Mouse (Mus musculus) E14TG2a.4 (cell line): ENCODE measurements at regions not wholly inside any gene's neighbourhood (a gene's known extent, or its start where the extent isn't known, plus 50 kb on each side); places are given as distances from the start of the nearest gene placed in this dataset.

ENCODE experiments used
- CTCF ChIP-seq: conservative IDR thresholded peaks from 2 replicates; pipeline ENCODE4 v1.5.1; 2014; ENCODE audit warnings: low read length
- POU5F1 ChIP-seq: IDR thresholded peaks from 2 replicates; pipeline ENCODE4 v1.6.1; 2014; ENCODE audit warnings: low read length, borderline replicate concordance

DNA sequence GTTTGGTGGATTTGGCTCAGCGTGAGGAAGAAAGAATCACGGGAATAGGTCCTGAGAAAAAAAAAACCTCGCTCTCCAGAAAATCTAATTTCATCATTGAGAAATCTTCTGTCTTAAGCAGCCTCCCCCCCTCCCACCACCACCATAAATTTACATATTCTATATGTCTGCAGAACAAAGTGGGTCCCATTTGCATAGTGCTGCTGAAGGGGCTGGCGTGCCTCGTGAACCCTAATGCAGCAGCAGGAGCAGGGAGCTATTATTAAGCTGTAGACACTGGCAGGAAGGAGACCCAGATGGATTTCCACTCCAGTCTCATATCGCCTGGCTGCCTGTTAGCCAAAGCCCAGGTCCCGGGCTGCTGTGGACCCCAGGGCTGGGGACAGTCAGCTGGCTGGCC is 179.6 kb downstream of the Gm26897 start:
- no peak for TF ChIP-seq CTCF
- no peak for TF ChIP-seq POU5F1
